ENCODE assay signal across 37 mouse cellular contexts in the genomic region with DNA sequence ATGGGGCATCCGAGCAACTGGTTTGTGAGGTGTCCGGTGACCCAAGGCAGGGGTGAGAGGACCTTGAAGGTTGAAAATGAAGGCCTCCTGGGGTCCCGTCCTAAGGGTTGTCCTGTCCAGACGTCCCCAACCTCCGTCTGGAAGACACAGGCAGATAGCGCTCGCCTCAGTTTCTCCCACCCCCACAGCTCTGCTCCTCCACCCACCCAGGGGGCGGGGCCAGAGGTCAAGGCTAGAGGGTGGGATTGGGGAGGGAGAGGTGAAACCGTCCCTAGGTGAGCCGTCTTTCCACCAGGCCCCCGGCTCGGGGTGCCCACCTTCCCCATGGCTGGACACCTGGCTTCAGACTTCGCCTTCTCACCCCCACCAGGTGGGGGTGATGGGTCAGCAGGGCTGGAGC. TPM values are rescaled to one million over a fixed set of nuclear protein-coding genes. Genes with fewer than 3 reads are reported as not detected.
A peak's percentile ranks its signal among the peaks of the same experiment; 100 is the strongest.
DNase-seq lines count a peak whose midpoint lies in the region; ATAC-seq and TF ChIP-seq lines count a peak whose summit lies in the region.
"Had no signal": no experiment of that assay in that cellular context is flagged by ENCODE, and none has a peak within 500 bp of the region (broad histone marks: within the 10 kb centered on the region; RNA-seq: fewer than 3 reads in every experiment).

A gene (plus strand): TSS at position 243 of the 400 bp plus-strand sequence.

- no peak within 1 kb of the TSS for H3K9ac ChIP-seq in midbrain, embryonic 14.5 days (replicated peaks; ENCODE audit: low read length)
- no peak within 1 kb of the TSS for H3K9ac ChIP-seq in hindbrain, postnatal 0 days (replicated peaks; ENCODE audit: low read length)
- H3K9ac ChIP-seq: forebrain, embryonic 15.5 days; intestine, embryonic 15.5 days; limb, embryonic 15.5 days; liver, embryonic 14.5 days; lung, embryonic 14.5 days; midbrain, embryonic 13.5 days had no signal

- DNase-seq in midbrain, embryonic 10.5 days (ENCODE audit: low spot score): no peak
- DNase-seq in midbrain, embryonic 14.5 days: no peak
- DNase-seq in ES-CJ7 (ENCODE audit: low read depth, low spot score) (peak; percentile 94), ZHBTc4 (ENCODE audit: low read depth, low spot score) (peak; percentile 86)
- DNase-seq in hindbrain, postnatal 0 days (ENCODE audit: low spot score): no peak
- DNase-seq in layer of hippocampus, postnatal 14 days (ENCODE audit: low spot score in 2 of 2): no peak
- DNase-seq: adrenal gland, adult 2 months; adrenal gland, postnatal 36 days; B cell, adult 2 months; cerebellum, adult 2 months; cerebellum, postnatal 14 days; gastrocnemius, postnatal 36 days; heart, adult 18-20 months; heart, postnatal 14 days; kidney, adult 8-10 months; kidney, postnatal 4 days; layer of hippocampus, postnatal 36 days; lung, embryonic 14.5 days; lung, postnatal 36 days; right cerebral cortex, postnatal 25 days had no signal

- peak within 1 kb of the TSS; percentile 18; the same call in 1 of the 2 replicates for H3K27ac ChIP-seq in midbrain, embryonic 10.5 days (replicated peaks)
- no peak within 1 kb of the TSS for H3K27ac ChIP-seq in midbrain, embryonic 14.5 days (replicated peaks; ENCODE audit: low read depth, low read length)
- H3K27ac ChIP-seq in hindbrain, postnatal 0 days: no peak within 1 kb of the TSS
- H3K27ac ChIP-seq: forebrain, embryonic 10.5 days; forebrain, embryonic 15.5 days; intestine, embryonic 15.5 days; kidney, postnatal 0 days; limb, embryonic 15.5 days; liver, embryonic 14.5 days; midbrain, embryonic 13.5 days had no signal

- no peak for TF ChIP-seq CTCF in hindbrain, postnatal 0 days (IDR thresholded peaks at IDR 0.05; ENCODE audit: low read depth)

- peaks cover 84% of the 10 kb centered on the region for H3K27me3 ChIP-seq in midbrain, embryonic 10.5 days (ENCODE audit: low read depth, poor library complexity, severe bottlenecking)
- peaks cover 22% of the 10 kb centered on the region for H3K27me3 ChIP-seq in midbrain, embryonic 14.5 days (ENCODE audit: control insufficient read depth, insufficient read depth, low read length)
- peaks cover 5% of the 10 kb centered on the region; the same call in 1 of the 2 replicates for H3K27me3 ChIP-seq in hindbrain, postnatal 0 days (ENCODE audit: insufficient read depth, low read length)

- no peak within 1 kb of the TSS for H3K4me2 ChIP-seq in midbrain, embryonic 14.5 days (ENCODE audit: low read length)
- H3K4me2 ChIP-seq in hindbrain, postnatal 0 days (ENCODE audit: low read depth, low read length): no peak within 1 kb of the TSS
- H3K4me2 ChIP-seq: forebrain, embryonic 15.5 days; heart, embryonic 11.5 days; intestine, embryonic 15.5 days; limb, embryonic 15.5 days; lung, embryonic 14.5 days; midbrain, embryonic 13.5 days had no signal

- no peak within 1 kb of the TSS for H3K4me3 ChIP-seq in midbrain, embryonic 10.5 days
- no peak within 1 kb of the TSS for H3K4me3 ChIP-seq in midbrain, embryonic 14.5 days (replicated peaks; ENCODE audit: low read depth, low read length)
- no peak within 1 kb of the TSS for H3K4me3 ChIP-seq in hindbrain, postnatal 0 days (ENCODE audit: low read length)
- H3K4me3 ChIP-seq: forebrain, embryonic 10.5 days; forebrain, embryonic 15.5 days; intestine, embryonic 15.5 days; limb, embryonic 10.5 days; limb, embryonic 15.5 days; midbrain, embryonic 13.5 days had no signal

- H3K36me3 ChIP-seq in midbrain, embryonic 10.5 days: no peaks in the 10 kb centered on the region
- H3K36me3 ChIP-seq in midbrain, embryonic 14.5 days (ENCODE audit: control insufficient read depth, insufficient read depth, low read length): no peaks in the 10 kb centered on the region
- H3K36me3 ChIP-seq in hindbrain, postnatal 0 days (ENCODE audit: insufficient read depth, low read length): no peaks in the 10 kb centered on the region
- H3K36me3 ChIP-seq: forebrain, embryonic 10.5 days; forebrain, embryonic 15.5 days; intestine, embryonic 15.5 days; limb, embryonic 10.5 days; limb, embryonic 15.5 days; midbrain, embryonic 13.5 days had no signal

- no peak for ATAC-seq in midbrain, embryonic 14.5 days (ENCODE audit: low FRiP score, low TSS enrichment)
- ATAC-seq in hindbrain, postnatal 0 days: no peak
- ATAC-seq: activated CD4-positive, CD25-positive, alpha-beta regulatory T cell, adult 4 months; forebrain, embryonic 15.5 days; hindbrain, embryonic 16.5 days; intestine, embryonic 15.5 days; midbrain, embryonic 13.5 days had no signal

- WGBS in midbrain, embryonic 10.5 days: 12% methylated on average over 13 of the region's 13 CpGs
- 29% methylated on average over 13 of the region's 13 CpGs for WGBS in midbrain, embryonic 14.5 days
- 31% methylated on average over 13 of the region's 13 CpGs for WGBS in hindbrain, postnatal 0 days

- peaks cover 39% of the 10 kb centered on the region for H3K4me1 ChIP-seq in midbrain, embryonic 10.5 days
- H3K4me1 ChIP-seq in midbrain, embryonic 14.5 days (ENCODE audit: control insufficient read depth, insufficient read depth, low read length): no peaks in the 10 kb centered on the region
- no peaks in the 10 kb centered on the region for H3K4me1 ChIP-seq in hindbrain, postnatal 0 days (ENCODE audit: insufficient read depth, low read length)
- H3K4me1 ChIP-seq: forebrain, embryonic 15.5 days; intestine, embryonic 15.5 days had no signal

- no peaks in the 10 kb centered on the region for H3K9me3 ChIP-seq in midbrain, embryonic 10.5 days (replicated peaks)
- H3K9me3 ChIP-seq in midbrain, embryonic 14.5 days (ENCODE audit: control insufficient read depth, low read length): no peaks in the 10 kb centered on the region
- no peaks in the 10 kb centered on the region for H3K9me3 ChIP-seq in hindbrain, postnatal 0 days (ENCODE audit: low read length)
- H3K9me3 ChIP-seq: forebrain, embryonic 15.5 days; intestine, embryonic 15.5 days; limb, embryonic 10.5 days; limb, embryonic 15.5 days; midbrain, embryonic 13.5 days had no signal

RNA-seq across cellular contexts. Expression of the gene that starts here (rescaled TPM):
- polyA plus RNA-seq in midbrain, embryonic 10.5 days (2016; fragmentation: Nextera tagmentation; extraction: Ambion mirVana): 0.10 TPM in 1 of 2 replicates, not detected in the other
- not detected in 2 replicates for polyA plus RNA-seq in midbrain, embryonic 14.5 days (2014; fragmentation: Nextera tagmentation; extraction: Ambion mirVana)
- not detected in 2 replicates for total RNA-seq in hindbrain, postnatal 0 days (2014; rRNA removed)
- polyA plus RNA-seq in hindbrain, postnatal 0 days (2015; fragmentation: Nextera tagmentation; extraction: Ambion mirVana): not detected in 2 replicates
- under 1 TPM in 1 of 2 experiments, not detected in 1; 0.48 TPM for total RNA-seq in layer of hippocampus, postnatal 14 days (2021)
- total RNA-seq: adrenal gland, adult 2 months; gastrocnemius, adult 18-20 months; gastrocnemius, postnatal 36 days; heart, adult 18-20 months; heart, postnatal 14 days; left cerebral cortex, postnatal 10 days; neutrophil, adult 5-6 weeks had no signal
- polyA plus RNA-seq: adrenal gland, adult 2 months; cerebellum, adult 2 months; cortical plate, adult 2 months; embryonic facial prominence, embryonic 11.5 days; forebrain, embryonic 15.5 days; heart, embryonic 11.5 days; hindbrain, embryonic 11.5 days; hindbrain, embryonic 16.5 days; intestine, embryonic 15.5 days; kidney, postnatal 0 days; limb, embryonic 10.5 days; limb, embryonic 15.5 days; liver, embryonic 14.5 days; lung, embryonic 14.5 days; midbrain, embryonic 13.5 days had no signal

Comparison
In these comparisons a context has a peak if more than half of its experiments do, and no peak if none do; other contexts are left out.
1. DNase-seq: peak in ES-CJ7 (single experiment) and ZHBTc4 (single experiment); none in midbrain, embryonic 10.5 days (single experiment), midbrain, embryonic 14.5 days (single experiment), hindbrain, postnatal 0 days (single experiment) and layer of hippocampus, postnatal 14 days (0 of 2).